Mouse (Mus musculus) heart, adult 8-10 months (tissue): ENCODE measurements around the gene Tdrd5. TPM values are rescaled to one million over a fixed set of nuclear protein-coding genes. Genes with fewer than 3 reads are reported as not detected.
"Not testable (repeated sequence)": the region's sequence is repeated elsewhere in the genome, so short reads cannot be mapped to it uniquely, and the experiment has no call there.

Experiments used
- DNase-seq: peaks from one replicate; pipeline ENCODE4 v3.0.0; 2022; ENCODE audit warnings: low spot score
- total RNA-seq, 4 experiments: library from RNA; stranded (reverse); gene quantifications; 2 replicates each; pipeline ENCODE4 v1.2.4; 2022

Gene Tdrd5
- total RNA-seq, 4 experiments from 2014 or later = not detected

DNA sequence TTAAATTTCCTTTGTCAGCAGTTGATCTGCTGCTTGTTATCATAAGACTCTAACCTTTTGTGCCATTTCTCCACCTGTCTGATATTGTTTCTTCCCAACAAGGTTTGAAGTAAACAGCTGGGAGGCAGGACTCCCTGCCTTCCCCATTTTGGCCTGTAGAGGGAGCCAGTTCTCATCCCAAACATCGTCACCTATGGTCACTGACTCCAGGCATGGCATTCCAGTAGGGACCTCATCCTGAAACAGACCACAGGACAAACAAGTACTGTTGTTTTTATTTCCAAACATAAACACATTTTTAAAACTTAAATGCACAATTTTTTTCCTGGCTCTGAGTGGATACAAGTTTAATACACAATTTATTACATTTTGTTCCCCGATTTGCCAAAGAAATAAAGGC lies 40.1 kb downstream of the Tdrd5 start:
- peak; percentile 28 for DNase-seq

DNA sequence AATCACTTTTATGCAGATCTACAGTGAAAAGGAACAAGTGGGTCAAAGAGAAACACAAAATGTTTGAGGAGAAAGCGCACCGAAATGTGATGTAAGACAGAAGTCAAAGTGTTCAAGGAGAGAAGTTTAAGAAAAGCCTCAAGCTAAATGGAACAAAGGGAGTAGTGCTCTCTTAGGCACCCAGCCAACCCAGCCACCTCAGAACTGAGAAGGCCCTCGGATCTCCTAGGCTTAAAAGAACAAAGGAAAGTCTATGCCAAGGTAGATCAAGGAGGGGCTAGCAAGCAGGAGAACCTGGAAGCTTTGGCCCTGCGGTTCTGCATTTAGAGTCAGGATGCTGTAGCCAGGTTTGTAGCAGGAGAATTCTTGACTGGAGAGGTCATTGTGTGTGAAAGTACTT lies 48.6 kb downstream of the Tdrd5 start:
- DNase-seq = no peak

DNA sequence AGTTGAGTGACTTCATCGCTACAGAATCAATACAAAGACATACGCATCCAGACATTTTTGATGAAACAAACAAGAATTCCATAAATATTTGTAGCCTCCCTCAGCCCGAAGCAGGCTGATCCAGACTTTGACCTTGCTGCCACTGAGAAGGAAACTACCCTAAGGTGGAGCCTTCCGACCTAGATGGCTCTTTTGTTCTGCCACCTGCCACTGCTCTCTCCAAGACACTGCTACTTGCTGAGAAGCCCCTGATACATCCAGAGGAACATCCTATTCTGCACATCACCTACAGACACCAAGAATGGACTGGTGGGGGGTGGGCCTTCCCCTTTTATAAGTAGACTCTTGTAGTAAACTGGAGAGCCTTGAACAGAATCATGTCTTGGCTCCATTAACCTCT lies 52.4 kb downstream of the Tdrd5 start:
- DNase-seq = not testable (repeated sequence)

DNA sequence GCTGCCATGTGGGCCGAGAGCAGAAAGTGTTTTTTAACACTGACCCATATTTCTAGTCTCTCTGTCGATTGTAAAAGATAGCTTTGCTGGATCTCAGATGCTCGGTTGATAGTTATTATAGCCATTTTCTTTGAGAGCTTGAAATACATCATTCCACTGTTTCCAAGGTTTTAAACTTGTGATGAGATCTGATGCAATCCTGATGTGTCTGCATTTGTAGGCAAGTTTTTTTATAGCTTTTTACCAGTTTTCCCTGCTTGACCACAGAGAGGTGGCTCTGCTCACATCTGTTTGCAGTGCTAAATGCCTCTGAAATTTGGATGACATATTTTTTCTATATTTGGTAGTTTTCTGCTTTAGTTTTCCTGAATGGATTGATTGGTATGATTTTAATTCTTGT lies 55.6 kb downstream of the Tdrd5 start:
- DNase-seq = no peak

DNA sequence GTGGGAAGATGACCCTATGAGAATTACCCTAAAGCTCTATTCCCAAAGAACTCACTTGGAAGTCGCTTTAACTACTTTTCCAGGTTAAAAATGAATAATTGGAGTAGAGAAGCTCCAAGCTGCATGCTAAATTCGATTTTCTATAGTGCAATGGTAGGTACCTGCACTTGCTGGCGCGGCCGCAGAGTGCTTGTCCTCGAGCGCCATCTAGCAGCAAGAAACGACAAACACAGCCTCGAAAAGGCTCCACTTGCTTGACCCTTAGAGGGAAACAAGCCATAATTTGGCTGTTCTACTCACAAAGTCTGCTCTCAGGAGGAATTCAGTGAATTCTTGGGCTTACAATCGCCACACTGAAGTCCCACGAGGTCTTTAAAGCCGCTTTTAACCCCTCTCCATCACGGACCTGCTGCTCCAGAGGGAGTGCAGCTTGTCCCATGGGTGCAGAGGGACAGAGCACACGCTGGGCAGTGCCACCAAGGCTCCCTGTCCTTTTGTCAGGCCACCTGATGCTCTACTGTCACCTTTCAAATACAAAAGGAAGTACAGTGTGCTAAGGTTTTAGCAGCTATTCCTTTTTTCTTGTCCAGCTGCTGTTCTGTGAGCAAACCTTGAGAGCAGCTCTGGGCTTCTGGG lies 61.6 kb downstream of the Tdrd5 start:
- DNase-seq = peak; percentile 36

DNA sequence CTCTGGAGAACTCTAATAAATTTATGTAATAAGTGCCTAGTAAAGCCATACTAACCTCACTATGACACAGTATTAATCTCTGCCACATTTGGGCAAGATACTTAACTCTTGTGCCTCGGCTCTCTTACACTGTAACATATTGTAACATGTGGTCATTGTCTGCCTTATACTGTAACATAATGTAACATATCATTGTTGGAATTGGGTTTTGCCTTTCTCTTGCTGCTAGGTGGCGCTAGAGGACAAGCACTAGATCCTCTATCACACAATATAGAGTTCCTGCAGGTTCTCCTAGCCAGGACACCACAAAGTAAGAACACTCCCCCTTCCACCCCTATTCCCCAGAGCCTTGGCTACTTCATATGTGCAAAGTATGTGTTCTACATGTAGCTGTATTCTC lies 62.4 kb downstream of the Tdrd5 start:
- no peak for DNase-seq

DNA sequence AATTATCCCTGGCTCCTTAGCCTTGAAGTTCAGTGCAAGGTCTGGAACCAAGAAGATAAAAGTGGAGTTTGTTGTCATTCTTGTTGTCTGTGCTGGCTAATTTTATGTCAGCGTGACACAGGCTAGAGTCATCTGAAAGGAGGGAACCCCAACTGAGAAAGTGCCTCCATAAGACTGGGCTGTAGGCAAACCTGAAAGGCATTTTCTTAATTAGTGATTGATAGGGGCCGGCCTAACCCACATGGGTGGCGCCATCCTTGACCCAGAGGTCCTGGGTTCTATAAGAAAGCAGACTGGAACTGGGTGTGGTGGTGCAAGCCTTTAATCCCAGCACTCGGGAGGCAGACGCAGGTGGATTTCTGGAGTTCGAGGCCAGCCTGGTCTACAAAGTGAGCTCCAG lies 72.3 kb downstream of the Tdrd5 start:
- no peak for DNase-seq

DNA sequence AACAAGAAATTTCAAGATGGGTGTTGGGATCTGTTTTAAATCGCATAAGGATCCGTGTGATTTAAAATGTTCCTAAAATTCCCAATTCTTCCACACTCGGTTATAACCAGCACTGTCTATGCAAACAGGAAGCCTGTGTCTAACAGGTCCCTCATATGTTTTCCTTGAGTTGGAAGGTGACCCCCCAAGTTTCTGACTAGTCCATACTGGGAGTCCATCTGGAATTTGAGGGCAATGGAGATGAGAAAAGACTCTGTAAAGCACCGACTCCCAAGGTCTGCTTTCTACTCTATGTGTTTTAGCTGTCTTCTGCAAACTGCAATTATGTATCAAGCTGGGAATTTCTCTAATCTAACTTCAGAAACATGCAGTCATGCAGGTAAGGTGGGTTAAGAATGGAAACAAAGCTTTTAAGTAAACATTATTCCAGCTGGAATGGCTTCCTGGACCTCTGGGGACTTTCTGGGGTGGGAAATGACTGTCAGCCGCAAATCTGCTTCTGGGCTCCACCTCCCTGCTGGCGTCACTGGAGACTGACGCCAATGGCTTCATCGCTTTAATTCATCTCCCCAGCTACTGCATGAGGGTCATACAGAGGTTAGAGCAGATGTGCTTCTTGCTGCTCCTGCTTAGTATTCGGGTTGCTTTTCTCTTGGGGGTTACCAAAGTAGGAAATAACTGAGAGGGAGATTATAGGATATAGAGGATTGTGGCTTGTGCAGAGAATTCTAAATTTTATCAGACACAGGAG lies 73.0 kb downstream of the Tdrd5 start:
- DNase-seq = peak; percentile 70

DNA sequence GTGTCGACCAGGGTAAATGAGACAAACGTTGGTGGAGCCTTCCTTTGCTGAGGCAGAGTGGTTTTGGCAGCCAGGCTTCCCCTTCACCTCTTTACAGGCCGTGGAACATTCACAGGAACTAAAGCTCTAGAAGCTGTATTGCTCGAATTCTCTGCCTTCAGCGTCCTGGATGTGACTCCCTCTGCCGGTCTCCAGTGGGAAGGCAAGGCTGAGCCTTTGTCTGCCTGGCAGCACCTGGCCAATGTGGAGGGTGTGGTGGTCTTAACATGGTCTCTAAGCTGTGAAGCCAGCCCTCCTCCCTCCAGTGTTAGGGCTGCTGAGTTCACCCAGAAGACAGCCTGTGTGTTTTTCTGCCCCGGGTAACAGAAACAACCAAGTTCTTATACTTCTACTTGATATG lies 74.0 kb downstream of the Tdrd5 start:
- DNase-seq = peak; percentile 23

DNA sequence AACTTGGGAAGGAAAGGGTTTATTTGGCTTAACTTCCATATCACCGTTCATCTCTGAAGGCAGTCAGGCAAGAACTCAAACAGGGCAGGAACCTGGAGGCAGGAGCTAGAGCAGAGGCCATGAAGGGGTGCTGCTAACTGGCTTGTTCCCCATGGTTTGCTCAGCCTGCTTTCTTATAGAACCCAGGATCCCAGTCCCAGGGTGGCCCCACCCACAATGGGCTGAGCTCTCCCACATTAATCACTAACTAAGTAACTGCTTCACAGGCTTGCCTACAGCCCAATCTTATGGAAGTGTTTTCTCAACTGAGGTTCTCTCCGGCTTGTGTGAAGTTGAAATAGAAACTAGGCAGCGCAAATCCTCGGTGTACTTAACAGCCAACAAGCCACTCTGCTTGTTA lies 74.7 kb downstream of the Tdrd5 start:
- DNase-seq = no peak

DNA sequence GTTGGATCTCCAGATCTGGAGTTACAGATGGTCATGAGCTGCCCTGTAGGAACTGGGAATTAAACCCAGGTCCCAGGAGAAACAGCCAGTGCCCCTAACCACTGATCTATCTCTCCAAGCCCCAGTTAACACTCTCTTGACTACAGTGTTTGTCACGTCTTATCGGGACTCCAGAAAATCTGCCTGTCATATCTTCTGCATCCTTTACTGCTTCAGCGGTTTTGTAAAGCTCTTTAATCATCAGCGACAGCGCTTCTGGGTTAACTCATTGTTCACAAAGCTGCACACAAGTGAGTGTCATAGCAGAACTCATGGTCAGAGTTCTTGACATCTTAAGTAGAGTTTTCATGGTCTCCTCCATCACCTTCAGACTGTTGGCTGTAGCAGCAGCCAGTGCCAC lies 76.6 kb downstream of the Tdrd5 start:
- no peak for DNase-seq

DNA sequence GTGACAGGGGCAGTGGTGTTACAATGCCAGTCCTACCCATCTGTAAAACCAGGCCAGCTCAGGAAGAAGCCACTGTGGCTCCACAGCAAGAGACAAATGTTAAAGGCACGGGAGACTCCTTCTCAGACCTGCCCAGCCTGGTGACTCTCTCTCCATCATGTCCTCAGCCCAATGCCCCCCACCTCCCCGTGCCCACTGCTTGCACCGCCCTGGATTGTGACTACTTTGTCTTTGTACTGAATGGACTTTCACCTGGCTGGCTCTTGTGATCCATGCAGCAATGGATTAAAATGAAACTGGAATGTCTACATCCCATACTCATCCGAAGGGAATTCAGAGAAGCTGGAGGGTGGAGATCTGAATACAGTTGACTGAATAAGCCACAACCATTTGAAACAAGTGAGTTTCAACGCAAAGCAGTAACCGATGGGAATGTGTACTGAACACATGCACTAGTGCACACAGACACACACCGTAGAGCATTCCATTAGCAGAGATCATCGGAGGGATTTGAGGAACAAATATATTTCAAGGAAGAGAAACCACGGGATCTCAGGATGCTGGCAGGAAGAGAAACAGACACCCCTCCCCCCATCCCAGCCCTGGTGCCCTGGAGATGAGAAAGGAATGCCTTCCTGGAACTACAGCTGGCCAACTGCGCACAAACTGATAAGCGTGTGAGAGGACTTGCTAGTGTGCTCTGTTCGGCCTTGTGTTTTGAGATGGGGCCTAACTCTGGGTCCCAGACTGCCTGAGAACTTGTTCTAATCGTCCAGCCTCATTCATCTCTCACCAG lies 81.1 kb downstream of the Tdrd5 start:
- no peak for DNase-seq

DNA sequence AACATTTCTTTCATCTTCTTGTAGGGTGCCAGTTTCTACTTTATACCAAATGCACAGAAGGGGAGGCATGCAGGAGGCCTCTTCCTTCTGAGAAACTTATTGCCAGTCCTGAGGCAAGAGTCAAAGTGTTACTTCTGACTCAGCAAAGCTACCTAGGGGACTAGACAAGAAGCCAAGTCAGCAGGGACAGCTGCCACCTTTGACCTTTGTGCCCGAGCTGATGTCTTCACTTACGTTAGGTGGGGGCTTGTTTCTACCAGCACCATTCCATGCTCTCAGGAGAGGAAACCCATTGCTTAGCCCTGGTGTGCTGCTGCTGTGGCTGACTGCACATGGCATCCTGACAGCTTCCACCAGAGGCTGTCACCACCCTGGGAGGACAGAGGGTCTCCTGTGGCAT lies 82.1 kb downstream of the Tdrd5 start:
- no peak for DNase-seq

DNA sequence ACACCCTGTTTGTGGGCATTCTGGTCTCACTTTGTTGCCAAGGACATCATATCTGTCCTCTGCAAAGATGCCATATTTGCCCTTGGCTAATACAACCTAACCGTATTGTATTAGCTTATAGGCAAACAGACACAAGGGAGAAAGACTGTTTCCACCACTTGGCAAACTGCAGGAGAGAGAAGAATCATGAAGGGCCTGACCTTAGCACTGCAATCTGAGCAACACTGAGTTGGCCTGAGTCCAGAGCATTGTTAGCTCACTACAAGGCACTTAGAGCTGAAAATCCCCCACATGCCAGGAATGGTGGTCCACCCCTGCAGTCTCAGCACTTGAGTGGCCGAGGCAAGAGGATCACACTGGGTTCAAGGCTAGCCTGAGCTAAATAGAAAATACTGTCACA lies 84.9 kb downstream of the Tdrd5 start:
- no peak for DNase-seq

DNA sequence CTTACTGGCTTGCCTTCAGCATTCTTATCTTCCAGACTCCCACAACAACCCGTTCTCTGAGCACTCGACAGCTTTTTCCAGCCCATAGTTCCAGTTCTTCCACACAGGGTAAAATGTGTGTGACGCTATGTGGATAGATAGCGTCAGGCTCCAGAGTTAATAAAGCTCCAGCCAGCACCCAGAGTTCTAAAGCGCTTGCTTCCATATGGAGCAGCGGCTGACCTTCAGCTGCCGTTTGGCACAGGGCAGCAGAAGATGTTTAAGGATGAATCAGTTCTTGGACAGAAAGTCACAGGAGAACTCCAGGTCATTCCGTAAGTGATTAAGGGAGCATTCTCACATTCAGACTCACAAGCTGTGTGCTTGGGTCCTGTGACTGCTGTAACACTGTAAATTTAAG lies 85.5 kb downstream of the Tdrd5 start:
- DNase-seq = no peak

DNA sequence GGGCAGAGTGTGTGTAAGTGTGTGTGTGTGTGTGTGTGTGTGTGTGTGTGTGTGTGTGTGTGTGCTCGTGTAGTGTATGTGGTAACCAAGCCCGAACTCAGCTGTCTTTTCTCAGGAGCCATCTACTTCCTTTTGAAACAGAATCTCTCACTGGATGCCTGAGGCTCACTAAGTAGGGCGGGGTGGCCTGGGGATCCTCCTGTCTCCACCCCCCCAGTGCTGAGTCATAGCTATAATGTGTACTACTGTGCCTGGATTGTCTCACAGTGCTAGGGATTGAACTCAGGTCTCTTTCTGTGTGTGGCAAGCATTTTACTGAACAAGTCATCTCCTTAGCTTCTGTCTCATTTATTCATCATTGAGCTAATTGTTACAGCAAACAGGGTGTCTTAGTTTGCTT lies 86.1 kb downstream of the Tdrd5 start:
- peak; percentile 66 for DNase-seq

DNA sequence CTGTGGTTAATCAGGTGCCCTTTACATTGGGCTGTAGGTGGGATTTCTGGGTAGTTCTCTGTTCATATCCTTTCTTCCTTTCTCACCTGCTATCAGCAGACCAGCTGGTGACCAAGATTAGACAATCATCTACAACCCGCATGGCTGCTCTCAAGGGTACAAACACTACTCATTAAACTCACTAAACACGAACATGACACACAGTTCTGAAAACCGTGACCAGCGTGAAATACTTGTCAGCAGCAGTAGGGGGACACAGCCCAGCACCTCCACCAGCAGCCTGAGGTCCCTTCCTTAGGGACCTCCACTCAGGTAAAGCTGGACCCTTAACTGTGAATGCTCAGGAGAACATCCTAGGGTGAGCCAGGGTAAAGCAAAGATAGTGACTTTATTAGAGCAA lies 87.2 kb downstream of the Tdrd5 start:
- DNase-seq = no peak

DNA sequence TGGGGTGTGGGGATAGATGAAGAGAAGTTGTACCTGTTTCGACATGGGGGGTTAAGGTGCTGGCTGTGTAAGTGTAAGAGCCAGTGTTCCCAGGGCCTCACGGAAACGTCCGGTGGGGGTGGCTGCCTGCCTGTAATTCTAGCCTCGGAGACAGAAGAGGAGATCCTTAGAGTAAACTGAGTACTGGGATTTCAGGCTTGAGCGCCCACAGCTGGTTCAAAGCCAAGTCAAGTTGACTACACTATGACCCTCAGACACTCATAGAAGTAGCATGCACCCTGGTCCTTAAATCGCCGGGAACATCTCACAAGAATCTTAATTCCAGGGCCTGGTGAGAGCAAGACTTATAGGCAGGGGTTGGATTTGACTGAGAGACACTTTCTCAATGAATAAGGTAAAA lies 88.8 kb downstream of the Tdrd5 start:
- no peak for DNase-seq

DNA sequence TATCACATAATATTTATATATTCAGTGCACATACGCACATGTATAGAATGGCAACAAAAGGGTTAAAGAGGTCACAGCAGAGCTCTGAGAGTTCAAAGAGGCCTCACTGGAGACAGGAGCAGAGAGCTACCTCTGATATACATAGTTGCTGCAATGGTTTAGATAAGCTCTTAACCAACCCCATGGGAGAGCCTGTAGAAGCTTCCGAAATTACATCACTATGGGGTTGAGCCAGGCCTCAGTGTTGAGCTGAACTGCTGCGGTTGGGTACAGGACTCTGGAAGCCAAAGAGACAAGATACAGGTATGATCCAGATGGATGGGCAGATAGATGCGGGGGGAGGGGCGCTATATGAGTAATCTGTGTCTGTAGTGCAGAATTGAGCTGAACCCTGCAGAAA lies 90.5 kb downstream of the Tdrd5 start:
- no peak for DNase-seq

DNA sequence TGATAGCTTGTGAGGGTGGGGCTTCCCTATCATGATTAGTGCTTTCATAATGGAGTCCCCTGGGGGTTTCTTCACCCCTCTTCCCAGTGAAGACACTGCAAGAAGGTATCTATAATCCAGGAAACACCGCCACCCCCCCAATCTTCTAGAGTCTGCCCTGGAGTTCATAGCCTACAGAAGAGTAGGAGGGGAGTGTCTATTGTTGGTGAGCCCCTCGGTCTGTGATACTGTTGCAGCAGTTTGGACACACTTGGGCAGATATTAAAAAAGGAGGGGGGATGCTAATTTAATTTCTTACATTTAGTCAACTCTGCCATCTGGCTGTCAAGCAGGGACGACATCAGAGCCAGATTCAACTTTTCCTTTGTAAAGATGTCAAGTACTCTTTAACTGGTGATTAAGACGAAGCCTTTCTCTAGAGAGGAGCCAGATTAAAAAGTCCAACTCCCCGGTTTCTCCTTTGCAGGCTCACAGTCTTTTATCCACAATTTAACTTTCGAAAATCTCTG lies 91.6 kb downstream of the Tdrd5 start:
- DNase-seq = no peak
